Mouse (Mus musculus): ENCODE results near the gene Ap1m1.

DNA sequence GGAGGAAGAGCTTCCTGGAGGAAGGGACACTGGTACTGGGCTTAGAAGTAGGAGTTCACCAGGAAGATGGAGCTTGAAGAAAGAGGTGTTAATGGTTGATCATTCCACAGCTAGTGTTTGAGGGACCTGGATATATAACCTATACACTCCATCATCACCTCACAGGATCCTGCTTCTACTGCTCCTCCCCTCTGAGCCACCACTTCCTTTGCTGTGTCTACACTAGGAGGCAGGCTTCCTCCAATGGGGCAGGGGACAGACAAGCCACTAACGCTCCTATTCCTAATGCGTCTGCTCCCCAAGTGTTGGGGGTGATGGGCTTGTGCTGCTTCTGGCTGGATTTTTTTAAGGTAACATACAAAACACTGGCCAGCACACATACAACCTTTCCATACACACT, 29.1 kb upstream of the Ap1m1 start:
- TF ChIP-seq CTCF (IDR thresholded peaks at IDR 0.05; ENCODE audit: low read depth, low read length) (no peak), EP300 (IDR thresholded peaks at IDR 0.05; ENCODE audit: insufficient read depth, low read depth, low read length) (no peak), POLR2A (IDR thresholded peaks at IDR 0.05; ENCODE audit: insufficient read depth, low read length) (no peak)

Measured in ES-Bruce4 (cell line).